In genomic region chr7:130523451-130523850, GRCm38 (mm10) we compare ENCODE assay signal across 19 mouse cellular contexts.
"Had no signal": no experiment of that assay in that cellular context is flagged by ENCODE, and none has a peak within 500 bp of the region (broad histone marks: within the 10 kb centered on the region; RNA-seq: fewer than 3 reads in every experiment).

No protein-coding gene starts in this region.

- H3K27ac ChIP-seq: liver, embryonic 15.5 days; midbrain, embryonic 10.5 days; midbrain, embryonic 12.5 days; neural tube, embryonic 13.5 days; neural tube, embryonic 15.5 days had no signal

- ATAC-seq: midbrain, embryonic 16.5 days had no signal

- DNase-seq: lung, adult 18-20 months; lung, embryonic 14.5 days; lung, postnatal 10 days; midbrain, embryonic 14.5 days; retina, postnatal 1 day; right cerebral cortex, adult 18-20 months; right cerebral cortex, postnatal 25 days; right cerebral cortex, postnatal 4 days; spleen, adult 18-20 months; thymus, adult 18-20 months; thymus, postnatal 14 days; thymus, postnatal 36 days had no signal

- H3K36me3 ChIP-seq: liver, embryonic 15.5 days; midbrain, embryonic 12.5 days; neural tube, embryonic 13.5 days; neural tube, embryonic 15.5 days had no signal

- H3K27me3 ChIP-seq: liver, embryonic 15.5 days; midbrain, embryonic 12.5 days; neural tube, embryonic 13.5 days; neural tube, embryonic 15.5 days had no signal

- H3K4me3 ChIP-seq: liver, embryonic 15.5 days; midbrain, embryonic 10.5 days; midbrain, embryonic 12.5 days; myocyte; neural tube, embryonic 13.5 days; neural tube, embryonic 15.5 days had no signal

- H3K4me2 ChIP-seq: liver, embryonic 15.5 days; lung, embryonic 14.5 days; midbrain, embryonic 12.5 days; neural tube, embryonic 13.5 days; neural tube, embryonic 15.5 days had no signal

- H3K9me3 ChIP-seq: liver, embryonic 15.5 days; midbrain, embryonic 10.5 days; midbrain, embryonic 12.5 days; neural tube, embryonic 13.5 days; neural tube, embryonic 15.5 days had no signal

- H3K9ac ChIP-seq: liver, embryonic 15.5 days; lung, embryonic 14.5 days; midbrain, embryonic 12.5 days; neural tube, embryonic 13.5 days; neural tube, embryonic 15.5 days had no signal
